Mouse (Mus musculus): Measurements from ENCODE around the gene Edem3. TPM values are rescaled to one million over a fixed set of nuclear protein-coding genes. Genes with fewer than 3 reads are reported as not detected.

Edem3 gene
- total RNA-seq (2023), result 10 to 100 TPM; 15.5 to 16.1 TPM

GRCm38 (mm10) chr1:151754881-151755659, at the start of gene Edem3:
Gene Edem3, plus strand, starts transcription at chr1:151755371.

Other genes starting within 250 kb of the Edem3 start
- 100 to 1,000 TPM; 187 to 189 TPM for gene Fam129a, start 184.2 kb upstream of the Edem3 start, total RNA-seq (2023)

Measured in neutrophil, adult 83 days (primary cell).